Mouse (Mus musculus) olfactory bulb, adult 2 months (tissue): ENCODE data around the gene Hist1h2bq. TPM values are rescaled to one million over a fixed set of nuclear protein-coding genes. Genes with fewer than 3 reads are reported as not detected.
"Not testable (repeated sequence)": the region's sequence is repeated elsewhere in the genome, so short reads cannot be mapped to it uniquely, and the experiment has no call there.

ENCODE experiments used
- H3K27ac ChIP-seq: fragments of 200-500 bp; 2 replicates; pipeline ENCODE4 v1.5.1; 2012; ENCODE audit warnings: low read depth, low read length; ENCODE audit not compliant: insufficient read depth
- H3K4me1 ChIP-seq: fragments of 200-500 bp; 2 replicates; pipeline ENCODE4 v1.6.1; 2012; ENCODE audit warnings: low read length; ENCODE audit not compliant: control insufficient read depth, insufficient read depth
- H3K4me3 ChIP-seq: fragments of 200-500 bp; 2 replicates; pipeline ENCODE4 v1.5.1; 2012; ENCODE audit warnings: mild to moderate bottlenecking, low read depth, low read length, moderate library complexity; ENCODE audit not compliant: insufficient read depth
- CTCF ChIP-seq: fragments of 200-500 bp; IDR thresholded peaks from 2 replicates; pipeline ENCODE4 v1.5.1; 2012; ENCODE audit warnings: low read depth, mild to moderate bottlenecking, low read length, moderate library complexity; ENCODE audit not compliant: insufficient read depth
- POLR2A ChIP-seq: fragments of 200-500 bp; IDR thresholded peaks from 2 replicates; pipeline ENCODE4 v1.6.1; 2012; ENCODE audit warnings: mild to moderate bottlenecking, low read depth, low read length, moderate library complexity; ENCODE audit not compliant: insufficient read depth
- WGBS: fragments of 180-500 bp; shearing (Covaris S2); methylation state at CpG from one replicate; pipeline ENCODE4 v1.1.7; 2018; 5-methylcytosine and 5-hydroxymethylcytosine counted together
- polyA plus RNA-seq: library from polyadenylated mRNA; stranded (reverse); fragments of >200 nt; gene quantifications from 2 replicates; pipeline ENCODE4 v1.2.4, GENCODE M21; 2012; ENCODE audit warnings: low replicate concordance; ENCODE audit not compliant: missing spikeins, insufficient read depth, insufficient read length

Gene Hist1h2bq
- not detected in 2 replicates for polyA plus RNA-seq

DNA sequence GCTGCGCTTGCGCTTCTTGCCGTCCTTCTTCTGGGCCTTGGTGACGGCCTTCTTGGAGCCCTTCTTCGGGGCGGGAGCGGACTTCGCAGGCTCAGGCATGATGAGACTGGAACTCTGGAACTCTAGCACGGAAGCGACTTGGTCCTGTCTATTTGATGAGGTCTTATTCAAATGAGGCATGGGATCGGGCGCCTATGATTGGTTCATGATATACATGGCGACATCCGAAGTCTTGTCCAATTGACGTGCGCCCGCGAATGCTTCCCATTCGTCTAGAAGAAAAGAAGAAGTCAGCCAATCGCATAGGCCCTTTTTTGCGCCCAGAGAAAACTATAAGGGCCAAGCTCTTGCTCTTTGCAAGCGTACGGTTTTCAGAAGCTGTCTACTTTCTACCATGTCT, at the start of gene Hist1h2bq, which contains the start of gene Hist1h2ao:
Gene Hist1h2bq, minus strand, starts transcription at position 125 of the 400 bp plus-strand sequence.
Gene Hist1h2ao, plus strand, starts transcription at position 393 of the 400 bp plus-strand sequence.
- not testable (repeated sequence) for H3K4me3 ChIP-seq, H3K27ac ChIP-seq, H3K4me1 ChIP-seq
- no CpG with 5 or more reads among the region's 23 CpGs for WGBS

DNA sequence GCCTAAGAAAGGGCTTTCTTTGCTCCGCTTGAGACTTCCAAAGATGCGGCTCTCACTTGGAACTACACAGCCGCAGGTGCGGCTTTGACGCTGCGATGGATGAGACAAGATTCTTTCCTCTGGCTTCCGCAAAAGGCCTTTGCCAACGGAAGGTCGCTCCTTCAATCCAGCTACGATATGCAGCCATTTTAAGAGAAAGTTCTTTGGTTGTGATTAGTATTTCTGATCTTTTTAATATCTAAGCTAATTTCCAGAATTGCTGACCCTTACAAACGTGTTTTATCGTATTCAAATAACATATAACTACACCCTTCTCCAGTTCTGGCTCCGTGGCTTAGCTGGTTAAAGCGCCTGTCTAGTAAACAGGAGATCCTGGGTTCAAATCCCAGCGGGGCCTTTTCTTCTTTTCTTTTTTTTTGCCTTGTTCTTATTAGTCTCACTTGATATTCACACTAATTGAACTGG, 45.7 kb upstream of the Hist1h2bq start:
- WGBS: 7% methylated on average over 15 of the region's 15 CpGs
- TF ChIP-seq POLR2A (no peak), CTCF (no peak)
- Histone ChIP-seq H3K4me3 (peak overlapping the region; percentile 61), H3K4me1 (peaks cover 2% of the 10 kb centered on the region; the same call in 1 of the 2 replicates), H3K27ac (no peak overlapping the region)

DNA sequence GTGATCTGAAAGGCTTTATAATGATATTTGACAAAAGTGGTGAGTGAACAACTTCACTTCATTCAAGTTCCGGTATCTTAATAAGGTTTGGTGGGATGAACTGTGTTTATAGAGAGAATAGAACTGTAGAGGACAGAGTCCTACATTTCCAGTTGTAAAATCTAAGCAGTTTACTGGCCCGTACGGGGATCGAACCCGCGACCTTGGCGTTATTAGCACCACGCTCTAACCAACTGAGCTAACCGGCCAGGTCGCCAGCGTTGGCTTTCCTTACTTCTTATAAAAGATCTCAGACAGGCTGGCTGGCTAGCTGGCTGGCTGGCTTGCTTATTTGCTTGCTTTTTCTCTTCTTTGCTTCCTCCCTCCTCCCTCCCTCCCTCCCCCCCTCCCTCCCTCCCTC, 45.1 kb upstream of the Hist1h2bq start:
- Histone ChIP-seq H3K4me3 (peak overlapping the region; percentile 36; the same call in 1 of the 2 replicates), H3K4me1 (peaks cover 2% of the 10 kb centered on the region; the same call in 1 of the 2 replicates), H3K27ac (no peak overlapping the region)
- WGBS: 4% methylated on average over 11 of the region's 11 CpGs
- TF ChIP-seq CTCF (no peak), POLR2A (no peak)

- no peak overlapping the region for H3K27ac ChIP-seq
- H3K4me3 ChIP-seq: no peak overlapping the region
- peaks cover 2% of the 10 kb centered on the region; the same call in 1 of the 2 replicates for H3K4me1 ChIP-seq
- TF ChIP-seq POLR2A (no peak), CTCF (no peak)
- WGBS: 62% methylated on average over 3 of the region's 3 CpGs
Observed at GRCm38 (mm10) chr13:21852215-21852945, 42.4 kb upstream of the Hist1h2bq start.

DNA sequence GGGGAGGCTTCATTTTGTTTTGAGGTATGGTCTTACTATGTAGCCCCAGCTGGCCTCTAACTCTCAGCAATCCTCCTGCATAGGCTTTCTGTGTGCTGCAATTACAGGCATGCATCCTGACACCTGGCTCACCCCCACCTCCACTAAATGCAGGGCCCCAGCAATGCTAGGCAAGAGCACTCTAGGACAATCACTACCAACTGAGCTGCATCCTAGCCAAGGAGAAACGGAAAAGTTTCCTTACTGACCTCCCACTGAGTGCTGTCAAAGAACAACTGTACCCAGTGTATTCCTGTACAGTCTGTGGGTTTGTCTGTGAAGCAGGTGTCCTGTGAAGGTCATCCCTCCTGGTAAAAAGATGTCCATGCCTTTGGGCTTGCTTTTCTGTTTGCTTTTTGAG, 40.7 kb upstream of the Hist1h2bq start:
- H3K4me1 ChIP-seq, H3K4me3 ChIP-seq, H3K27ac ChIP-seq: not testable (repeated sequence)
- WGBS: 58% methylated on average over 1 of the region's 1 CpGs

DNA sequence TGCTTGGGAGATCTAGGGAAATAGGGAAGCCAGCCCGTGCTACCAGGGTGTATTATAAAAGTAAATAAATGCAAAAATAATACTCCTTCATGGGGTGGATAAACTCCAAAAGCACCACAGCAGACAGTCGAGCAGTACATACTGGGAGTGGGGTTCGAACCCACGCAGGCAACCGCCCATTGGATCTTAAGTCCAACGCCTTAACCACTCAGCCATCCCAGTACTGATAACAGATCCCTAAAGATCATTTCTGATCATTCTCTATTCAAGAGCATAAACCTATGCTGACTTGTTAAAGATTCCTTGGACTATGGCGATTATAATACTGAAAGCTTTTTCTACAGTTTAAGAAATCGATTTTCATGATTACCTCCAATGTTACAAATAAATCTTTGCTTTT, 37.9 kb upstream of the Hist1h2bq start:
- TF ChIP-seq POLR2A (no peak), CTCF (no peak)
- 42% methylated on average over 8 of the region's 8 CpGs for WGBS
- Histone ChIP-seq H3K27ac (no peak overlapping the region), H3K4me1 (no peaks in the 10 kb centered on the region), H3K4me3 (no peak overlapping the region)

DNA sequence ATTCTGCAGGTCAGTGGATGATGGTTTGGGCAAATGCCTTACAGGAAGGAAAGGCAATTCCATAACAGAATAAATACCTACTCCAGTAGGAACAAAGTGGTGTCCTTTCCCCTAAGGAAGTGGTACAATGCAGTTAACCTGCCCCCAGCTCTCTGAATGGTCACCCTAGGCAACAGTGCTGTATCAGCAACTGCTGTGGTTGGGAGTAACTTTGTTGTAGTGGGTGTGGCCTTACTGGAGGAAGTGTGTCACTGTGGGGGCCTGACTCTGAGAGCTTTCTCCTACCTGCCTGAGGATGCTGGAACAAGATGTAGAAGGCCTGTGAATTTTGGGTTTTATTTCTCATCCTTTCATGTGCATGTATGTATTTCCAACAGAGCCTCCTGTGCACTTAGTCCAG, 36.4 kb upstream of the Hist1h2bq start:
- H3K27ac ChIP-seq, H3K4me1 ChIP-seq, H3K4me3 ChIP-seq: not testable (repeated sequence)

GRCm38 (mm10) chr13:21840508-21840907, 30.5 kb upstream of the Hist1h2bq start:
- no CpG with 5 or more reads among the region's 4 CpGs for WGBS
- H3K4me3 ChIP-seq, H3K27ac ChIP-seq, H3K4me1 ChIP-seq: not testable (repeated sequence)

GRCm38 (mm10) chr13:21833461-21833860, 23.5 kb upstream of the Hist1h2bq start, which contains the start of the genes Hist1h2ap and Hist1h2br:
Gene Hist1h2ap (minus strand): TSS chr13:21833507.
Gene Hist1h2br (plus strand): TSS chr13:21833743.
- H3K27ac ChIP-seq, H3K4me3 ChIP-seq, H3K4me1 ChIP-seq: not testable (repeated sequence)
- no CpG with 5 or more reads among the region's 24 CpGs for WGBS
